Mouse (Mus musculus): ENCODE results near the gene Cox8b.

The Cox8b gene

DNA sequence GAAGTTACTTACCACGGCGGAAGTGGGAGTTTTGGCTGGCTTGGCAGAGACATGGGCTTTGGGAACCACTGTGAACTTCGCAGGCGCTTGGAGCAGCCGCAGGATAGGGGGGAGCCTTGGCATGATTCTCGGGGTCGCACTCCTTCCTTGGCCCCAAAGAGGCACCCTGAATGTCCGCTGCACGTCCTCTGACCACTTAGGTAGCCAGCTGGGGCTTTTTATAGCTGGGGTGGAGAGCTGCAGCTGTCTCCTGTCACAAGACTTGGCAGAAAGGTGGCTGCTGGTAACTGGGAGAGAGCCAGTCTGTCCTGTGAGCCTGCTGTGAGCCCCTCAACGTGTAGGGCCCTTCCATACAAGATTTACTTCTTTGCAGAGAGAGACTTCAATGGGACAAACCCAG is at the start of gene Cox8b:
Gene Cox8b (minus strand): TSS at position 227 of the 400 bp plus-strand sequence.
- no peak for DNase-seq (ENCODE audit: low read depth)

DNA sequence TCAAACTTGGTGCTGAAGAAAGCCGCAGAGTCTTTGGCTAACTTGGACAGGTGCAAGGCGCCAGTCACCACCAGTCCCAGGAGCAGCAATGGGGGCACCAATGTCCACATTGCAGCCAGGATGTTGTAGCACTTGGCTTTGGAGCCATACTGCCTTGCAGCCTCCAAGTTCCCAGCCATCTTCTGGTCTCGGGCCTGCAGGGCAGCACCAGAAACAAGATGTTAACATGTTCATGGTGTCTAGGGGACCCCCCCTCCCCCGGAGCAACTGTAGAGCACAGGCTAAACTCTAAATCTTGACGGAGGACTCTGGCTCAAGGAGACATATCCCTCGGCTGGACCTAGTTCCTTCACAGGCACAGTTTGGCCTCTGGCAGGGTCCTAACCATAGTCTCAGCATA is 49.0 kb upstream of the Cox8b start:
- DNase-seq (ENCODE audit: low read depth): no peak

DNA sequence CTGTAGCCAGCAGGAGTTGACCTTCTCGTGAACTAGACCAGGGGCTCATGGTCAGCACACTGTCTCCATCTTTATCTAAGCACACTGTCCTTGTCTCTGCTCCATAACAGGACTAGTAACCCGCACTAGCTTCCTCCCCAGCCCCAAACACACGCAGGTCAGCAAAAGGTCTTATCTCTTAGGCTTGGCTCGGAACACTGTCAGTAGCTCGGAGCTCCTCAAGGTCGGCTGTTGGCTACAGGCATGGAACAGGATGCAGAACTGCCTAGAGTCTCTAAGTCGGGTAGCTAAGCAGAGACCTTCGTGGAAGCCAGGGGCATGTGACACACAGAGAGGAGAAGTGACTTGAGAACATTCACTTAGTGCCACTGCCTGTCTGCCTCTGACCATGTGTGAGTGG is 47.9 kb upstream of the Cox8b start:
- DNase-seq (ENCODE audit: low read depth): no peak

DNA sequence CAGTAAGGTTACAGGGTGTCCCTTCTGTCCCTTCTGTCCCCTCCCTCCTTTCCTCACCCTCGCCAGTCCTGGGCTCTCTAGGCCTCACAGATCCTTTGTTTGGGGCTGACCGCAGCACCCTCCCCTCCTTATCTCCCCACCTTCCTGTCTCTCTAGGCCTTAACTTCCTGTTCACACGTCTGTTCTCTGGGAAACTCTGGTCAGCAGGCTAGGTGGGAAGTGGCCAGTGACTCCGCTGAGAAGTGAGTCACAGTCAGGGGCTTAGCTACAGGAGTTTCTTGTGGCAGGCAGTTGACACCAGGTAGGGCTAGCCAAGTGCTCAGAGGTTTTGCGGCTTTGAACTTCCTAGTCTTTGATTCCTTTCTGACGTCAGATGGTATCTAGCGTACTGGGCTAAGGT is 46.7 kb upstream of the Cox8b start:
- peak; percentile 81 for DNase-seq (ENCODE audit: low read depth)

DNA sequence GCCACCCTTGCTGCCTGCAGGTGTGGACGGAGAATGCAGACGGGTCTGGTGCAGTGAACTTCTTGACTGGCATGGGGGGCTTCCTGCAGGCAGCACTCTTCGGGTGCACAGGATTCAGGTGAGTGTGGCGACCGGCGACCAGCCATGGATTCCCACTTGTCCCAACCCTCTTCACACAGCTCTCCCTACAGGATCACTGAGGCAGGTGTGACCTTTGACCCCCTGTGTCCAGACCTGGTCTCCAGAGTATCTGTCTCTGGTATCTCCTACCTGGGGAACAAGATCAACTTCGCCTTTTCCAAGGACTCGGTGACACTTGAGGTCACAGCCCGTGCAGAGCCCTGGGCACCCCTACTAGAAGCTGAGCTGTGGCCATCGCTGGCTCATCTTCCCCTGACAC is 46.1 kb upstream of the Cox8b start:
- no peak for DNase-seq (ENCODE audit: low read depth)

DNA sequence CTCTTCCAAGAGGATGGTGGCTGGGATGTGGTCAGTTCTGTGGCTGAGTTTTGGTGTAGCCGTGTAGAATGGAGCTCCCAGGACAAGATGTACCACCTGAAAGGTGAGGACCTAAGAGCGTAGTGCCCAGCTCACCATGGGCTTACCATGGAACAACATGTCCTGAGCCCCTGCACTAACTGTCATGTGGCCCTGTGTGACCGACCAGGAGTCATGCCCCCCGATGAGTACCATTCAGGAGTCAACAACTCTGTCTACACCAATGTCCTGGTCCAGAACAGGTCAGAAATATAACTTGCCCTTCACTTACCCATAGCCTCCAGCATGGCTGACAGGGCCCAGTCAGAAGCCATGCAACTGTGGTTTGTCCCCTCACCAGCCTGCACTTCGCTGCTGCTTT is 45.0 kb upstream of the Cox8b start:
- no peak for DNase-seq (ENCODE audit: low read depth)

DNA sequence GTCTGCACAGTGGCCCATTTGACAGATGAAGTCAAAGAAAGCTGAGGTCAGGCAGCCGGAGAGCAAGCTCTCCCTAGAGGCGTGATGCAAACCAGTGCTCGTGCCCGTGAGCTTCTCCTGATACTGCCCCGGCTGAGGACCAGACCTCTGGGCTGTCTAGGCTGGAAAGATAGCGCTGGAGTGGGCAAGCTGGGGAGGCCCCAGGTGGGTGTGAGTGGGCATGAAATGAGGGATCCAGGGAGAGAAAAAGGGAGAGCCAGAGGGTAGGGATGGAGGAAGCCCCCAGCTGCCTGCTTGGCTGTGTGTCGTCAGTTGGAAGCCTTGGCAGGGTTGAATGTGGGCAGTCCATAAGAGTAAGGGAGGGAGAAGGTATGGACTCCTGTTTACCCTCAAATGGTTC is 44.0 kb upstream of the Cox8b start:
- no peak for DNase-seq (ENCODE audit: low read depth)

DNA sequence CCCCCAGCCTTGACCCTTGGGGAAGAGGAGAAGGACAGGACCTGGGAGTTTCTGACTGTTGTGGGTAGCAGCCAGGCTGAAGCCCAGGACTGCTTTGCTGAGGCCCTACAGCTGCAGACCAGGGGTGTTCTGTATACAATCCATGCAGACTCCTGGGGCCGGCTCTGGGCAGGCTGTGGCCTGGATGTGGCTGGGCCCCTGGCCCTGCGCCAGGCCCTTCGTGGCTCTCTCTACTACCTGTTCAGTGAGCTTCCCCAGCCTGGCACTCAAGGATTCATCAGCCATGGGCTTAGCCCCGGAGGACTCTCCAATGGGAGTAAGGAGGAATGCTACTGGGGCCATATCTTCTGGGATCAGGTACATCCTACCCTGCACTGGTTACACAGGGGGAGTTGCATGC is 43.1 kb upstream of the Cox8b start:
- DNase-seq (ENCODE audit: low read depth): no peak

DNA sequence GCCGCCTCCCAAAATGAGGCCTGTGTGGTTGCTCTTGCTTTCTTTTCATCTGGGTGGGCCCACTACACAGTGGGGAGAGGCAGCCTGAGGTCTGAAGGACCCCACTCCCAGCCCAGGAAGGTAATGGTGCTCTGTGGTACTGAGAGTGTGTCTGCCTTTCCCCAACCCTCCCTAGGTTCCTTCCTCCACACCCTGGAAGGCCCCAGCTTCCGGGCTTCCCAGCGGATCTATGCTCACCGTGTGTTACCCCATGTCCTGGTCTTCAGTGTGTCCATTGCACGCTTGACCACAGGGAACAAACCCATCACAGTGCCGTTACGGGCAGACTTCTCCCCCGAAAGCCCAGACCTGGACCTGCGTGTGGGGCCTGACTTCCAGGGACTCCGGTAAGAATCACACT is 42.6 kb upstream of the Cox8b start:
- peak; percentile 34 for DNase-seq (ENCODE audit: low read depth)

DNA sequence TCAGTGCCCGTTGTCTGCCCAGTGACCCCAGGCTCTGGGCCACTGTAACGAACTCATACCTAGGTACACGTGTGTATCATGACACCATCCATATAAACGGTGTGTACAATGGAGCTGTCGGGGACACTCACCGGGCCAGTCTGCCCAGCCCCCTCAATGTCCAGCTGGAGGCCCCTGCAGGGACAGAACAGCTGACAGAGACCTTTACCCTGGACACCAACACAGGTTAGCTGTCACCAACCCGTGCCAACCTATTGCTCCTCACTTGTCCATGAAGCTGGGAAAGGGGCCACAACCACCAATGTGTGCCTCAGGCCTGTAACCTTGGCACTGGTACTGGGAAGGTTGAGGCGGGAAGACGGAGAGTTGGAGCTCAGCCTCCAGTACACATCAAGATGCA is 42.1 kb upstream of the Cox8b start:
- DNase-seq (ENCODE audit: low read depth): peak; percentile 43

DNA sequence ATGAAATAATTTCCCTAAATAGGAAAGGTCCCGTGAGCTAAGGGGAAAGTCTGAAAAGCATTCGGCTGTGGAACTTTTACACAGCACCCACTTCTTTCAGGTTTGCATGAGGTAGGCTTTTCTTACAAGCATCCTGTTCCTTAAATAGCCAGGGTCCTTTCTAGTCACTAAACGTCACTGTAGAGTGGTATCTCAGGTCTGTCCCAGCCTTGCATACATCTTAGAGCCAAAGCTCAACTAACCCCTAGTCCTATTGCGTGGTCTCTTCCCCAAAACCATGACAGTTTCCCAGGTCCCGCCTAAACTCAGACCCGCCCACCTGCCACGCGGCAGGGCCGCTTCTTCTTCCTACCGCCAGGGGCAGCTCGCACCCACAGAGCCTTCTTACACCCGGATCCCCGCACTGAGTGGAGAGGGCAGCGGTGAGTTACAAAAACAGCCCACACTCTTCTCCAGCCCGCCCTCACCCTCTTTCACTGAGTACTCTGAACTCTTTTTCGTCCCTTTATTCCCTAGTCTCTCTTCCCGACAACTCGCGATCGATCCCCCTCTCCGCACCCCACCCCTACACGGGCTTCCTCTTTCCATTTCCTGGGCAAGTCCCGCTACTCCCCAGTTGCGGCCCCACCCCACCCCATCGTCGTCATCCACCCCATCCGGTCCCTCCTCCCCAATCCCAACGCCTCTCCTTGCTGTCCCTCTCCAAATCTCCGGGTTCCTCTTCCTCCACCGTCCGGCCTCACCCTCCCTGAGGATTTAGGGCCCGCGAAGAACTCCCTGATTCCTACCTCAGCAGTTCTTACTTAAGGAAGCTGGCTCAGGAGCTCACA is 41.2 kb upstream of the Cox8b start, which contains the start of gene Pgghg:
Gene Pgghg (plus strand): TSS at position 170 of the 830 bp plus-strand sequence.
- DNase-seq (ENCODE audit: low read depth): peak; percentile 93

DNA sequence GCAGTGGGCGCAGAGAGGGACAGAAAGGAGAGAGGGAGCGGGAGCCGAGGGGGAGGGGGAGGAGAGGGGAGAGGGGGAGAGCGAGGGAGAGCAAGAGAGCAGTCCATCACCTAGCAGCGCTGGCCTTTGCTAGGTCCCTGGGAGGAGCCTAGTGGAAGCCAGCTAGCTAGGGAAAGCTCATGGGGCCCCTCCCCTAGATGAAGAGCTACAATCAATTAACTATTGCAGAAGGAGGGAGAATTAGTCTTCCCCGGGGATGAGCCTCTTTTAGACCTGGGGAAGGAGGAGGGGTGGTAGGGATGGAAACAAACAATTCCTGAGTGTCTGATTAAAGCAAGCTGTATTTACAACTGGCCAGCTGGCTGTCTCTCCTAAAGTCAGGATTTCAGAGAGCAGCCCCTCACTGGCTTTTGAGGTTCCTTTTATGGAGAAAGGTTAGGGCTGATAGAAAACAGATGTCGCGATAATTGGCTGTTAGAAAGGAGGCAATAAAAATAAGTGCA is 39.5 kb upstream of the Cox8b start:
- no peak for DNase-seq (ENCODE audit: low read depth)

DNA sequence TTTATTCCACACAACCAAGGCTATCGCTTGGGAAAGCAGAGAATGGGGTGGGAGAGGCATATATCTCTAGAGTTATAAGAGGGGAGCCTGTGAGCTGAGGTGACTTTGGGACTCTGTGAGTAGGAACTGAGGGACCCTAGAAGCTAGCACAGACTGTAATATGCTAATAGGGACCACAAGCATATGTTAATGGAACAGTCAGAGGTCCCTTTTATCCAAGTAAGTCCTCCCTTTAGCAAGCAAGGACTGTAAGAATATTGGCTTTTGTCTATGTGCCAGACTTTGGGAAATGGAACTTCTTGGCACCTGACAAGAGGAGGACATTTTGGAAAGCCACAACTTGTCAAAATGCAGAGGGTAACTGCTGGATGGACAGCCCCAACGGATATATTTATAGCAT is 38.6 kb upstream of the Cox8b start:
- no peak for DNase-seq (ENCODE audit: low read depth)

DNA sequence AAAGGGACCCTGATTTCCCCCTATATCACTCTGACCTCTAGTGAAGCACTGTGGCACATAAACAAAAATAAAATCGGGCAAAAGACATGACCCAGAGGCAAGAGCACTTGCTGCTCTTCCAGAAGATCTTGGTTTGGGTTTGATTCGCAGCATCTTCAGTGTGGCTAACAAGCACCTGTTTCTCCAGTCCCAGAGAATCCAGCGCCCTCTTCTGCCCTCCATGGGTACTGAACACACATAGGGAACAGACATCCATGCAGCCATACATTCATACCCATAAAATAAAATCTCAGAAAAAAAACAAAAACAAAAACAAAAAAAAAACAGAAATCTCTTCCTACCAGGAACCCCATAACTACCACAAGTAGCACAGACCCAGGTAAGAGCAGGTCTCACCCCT is 38.2 kb upstream of the Cox8b start:
- DNase-seq (ENCODE audit: low read depth): peak; percentile 53

DNA sequence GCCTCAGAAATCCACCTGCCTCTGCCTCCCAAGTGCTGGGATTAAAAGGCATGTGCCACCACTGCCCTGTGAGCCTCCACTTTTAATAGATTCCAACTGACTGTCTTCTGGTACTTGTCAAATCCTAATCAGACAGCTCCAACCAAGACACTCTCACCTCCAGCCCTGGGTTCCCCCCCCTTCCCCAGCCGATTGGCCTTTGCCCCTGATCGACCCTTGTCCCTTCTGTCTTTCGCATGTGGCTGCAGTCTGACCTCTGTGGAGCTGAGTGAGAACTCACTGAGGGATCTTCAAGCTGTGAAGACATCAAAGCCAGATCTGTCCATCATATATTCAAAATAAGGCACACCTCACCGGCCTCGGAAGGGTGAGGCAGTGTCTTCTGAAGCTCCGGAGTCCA is 26.9 kb upstream of the Cox8b start:
- no peak for DNase-seq (ENCODE audit: low read depth)

DNA sequence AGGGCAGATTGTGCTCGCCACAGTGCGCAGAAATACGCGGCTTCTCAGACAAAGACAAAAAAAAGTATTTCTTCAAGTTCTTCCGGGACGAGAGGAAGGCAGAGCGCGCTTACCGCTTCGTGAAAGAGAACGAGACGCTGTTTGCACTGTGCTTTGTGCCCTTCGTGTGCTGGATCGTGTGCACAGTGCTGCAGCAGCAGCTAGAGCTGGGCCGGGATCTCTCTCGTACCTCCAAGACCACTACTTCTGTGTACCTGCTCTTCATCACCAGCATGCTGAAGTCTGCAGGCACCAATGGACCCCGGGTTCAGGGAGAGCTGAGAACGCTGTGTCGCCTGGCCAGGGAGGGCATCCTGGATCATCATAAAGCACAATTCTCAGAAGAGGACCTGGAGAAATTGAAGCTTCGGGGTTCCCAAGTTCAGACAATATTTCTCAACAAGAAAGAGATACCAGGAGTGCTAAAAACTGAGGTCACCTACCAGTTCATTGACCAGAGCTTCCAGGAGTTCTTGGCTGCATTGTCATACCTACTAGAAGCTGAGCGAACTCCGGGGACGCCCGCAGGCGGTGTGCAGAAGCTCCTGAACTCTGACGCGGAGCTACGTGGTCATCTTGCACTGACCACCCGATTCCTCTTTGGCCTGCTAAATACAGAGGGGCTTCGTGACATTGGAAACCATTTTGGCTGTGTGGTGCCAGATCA is 23.0 kb upstream of the Cox8b start:
- DNase-seq (ENCODE audit: low read depth): peak; percentile 32

DNA sequence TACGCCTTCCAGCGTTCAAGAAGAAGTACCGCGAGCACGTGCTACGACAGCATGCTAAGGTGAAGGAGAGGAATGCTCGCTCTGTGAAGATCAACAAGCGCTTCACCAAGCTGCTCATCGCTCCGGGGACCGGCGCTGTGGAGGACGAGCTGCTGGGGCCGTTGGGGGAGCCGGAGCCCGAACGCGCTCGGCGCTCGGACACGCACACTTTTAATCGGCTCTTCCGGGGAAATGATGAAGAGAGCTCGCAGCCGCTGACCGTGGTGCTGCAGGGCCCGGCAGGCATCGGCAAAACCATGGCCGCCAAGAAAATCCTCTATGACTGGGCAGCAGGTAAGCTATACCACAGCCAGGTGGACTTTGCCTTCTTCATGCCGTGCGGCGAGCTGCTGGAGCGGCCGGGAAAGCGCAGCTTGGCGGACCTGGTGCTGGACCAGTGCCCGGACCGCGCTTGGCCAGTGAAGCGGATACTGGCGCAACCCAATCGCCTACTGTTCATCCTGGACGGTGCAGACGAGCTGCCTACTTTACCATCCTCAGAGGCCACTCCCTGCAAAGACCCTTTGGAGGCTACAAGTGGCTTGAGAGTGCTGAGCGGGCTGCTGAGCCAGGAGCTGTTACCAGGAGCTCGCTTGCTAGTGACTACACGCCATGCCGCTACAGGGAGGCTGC is 22.3 kb upstream of the Cox8b start:
- DNase-seq (ENCODE audit: low read depth): peak; percentile 40

DNA sequence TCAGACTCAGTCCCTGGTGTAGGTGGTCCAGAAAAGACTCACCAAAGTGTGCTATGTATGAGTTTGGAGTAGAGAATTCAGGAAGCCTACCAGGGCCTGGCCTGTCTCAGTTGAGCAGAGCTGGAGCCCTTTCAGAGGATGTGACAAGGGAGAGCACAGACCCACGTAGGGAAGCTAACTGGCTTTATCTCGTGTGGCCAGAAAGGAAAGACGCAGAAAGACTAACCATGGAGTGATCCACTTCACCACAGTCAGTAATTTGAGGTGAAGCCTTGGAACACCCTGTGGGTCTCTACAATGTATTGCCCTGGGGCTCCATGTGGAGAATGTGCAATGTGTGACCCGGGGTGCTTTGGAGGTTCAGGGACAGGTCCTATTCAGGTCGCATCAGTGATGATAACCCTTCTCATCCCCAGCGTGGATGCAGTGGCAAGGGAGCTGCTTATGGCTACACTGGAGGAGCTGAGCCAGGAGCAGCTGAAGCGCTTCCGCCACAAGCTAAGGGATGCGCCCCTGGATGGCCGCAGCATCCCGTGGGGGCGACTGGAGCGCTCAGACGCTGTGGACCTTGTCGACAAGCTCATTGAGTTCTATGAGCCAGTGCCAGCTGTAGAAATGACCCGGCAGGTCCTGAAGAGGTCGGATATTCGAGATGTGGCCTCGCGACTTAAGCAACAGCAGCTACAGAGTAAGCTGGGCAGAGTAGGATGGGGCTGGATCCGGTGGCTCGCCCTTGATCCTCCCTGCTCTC is 21.2 kb upstream of the Cox8b start:
- DNase-seq (ENCODE audit: low read depth): no peak

DNA sequence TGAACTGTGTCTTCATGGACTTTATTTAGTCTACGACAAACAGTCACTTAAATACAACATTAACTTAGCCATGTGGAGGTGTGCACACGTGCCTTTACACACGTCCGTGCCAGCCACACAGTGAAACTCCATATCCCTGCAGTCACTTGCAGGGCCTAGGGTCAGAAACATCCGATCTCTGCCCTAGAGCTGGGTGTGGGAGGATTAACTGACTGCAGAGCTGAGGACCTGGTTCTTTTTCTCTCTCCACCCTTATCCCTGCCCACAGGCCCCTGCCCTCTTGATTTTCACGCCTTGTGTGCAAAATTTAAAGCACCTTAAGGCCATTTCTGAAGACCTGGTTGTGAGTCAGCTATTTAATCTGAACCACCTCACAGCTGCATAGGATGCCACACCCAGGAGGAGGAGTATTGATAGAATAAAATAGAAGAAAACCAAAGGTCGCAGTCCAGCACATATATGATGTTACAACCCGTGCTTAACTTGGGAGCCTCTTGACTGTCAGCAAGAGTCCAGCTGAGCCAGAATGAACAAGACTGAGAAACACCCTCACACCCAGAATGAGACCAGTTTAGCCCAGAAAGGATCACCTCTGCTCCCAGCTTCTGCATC is 20.3 kb upstream of the Cox8b start, which contains the start of gene Nlrp6:
Gene Nlrp6 (plus strand): TSS at position 485 of the 612 bp plus-strand sequence.
- no peak for DNase-seq (ENCODE audit: low read depth)

DNA sequence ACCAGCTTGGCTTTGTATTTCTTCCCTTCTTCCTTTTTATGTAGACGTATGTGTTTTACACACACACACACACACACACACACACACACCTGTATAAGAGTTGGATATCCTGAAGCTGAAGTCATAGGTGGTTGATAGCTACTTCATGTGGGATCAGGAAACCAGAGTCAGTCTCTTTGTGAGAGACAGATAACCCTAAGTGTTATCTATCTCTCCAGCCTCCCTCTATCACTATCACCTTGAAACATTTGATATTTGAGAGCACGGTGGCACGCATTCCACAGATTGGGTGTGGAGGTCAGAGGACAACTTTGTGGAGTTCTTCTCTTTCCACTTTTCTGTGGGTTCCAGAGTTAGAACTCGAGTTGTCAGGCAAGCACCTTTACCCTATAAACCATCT is 19.7 kb upstream of the Cox8b start:
- no peak for DNase-seq (ENCODE audit: low read depth)

DNA sequence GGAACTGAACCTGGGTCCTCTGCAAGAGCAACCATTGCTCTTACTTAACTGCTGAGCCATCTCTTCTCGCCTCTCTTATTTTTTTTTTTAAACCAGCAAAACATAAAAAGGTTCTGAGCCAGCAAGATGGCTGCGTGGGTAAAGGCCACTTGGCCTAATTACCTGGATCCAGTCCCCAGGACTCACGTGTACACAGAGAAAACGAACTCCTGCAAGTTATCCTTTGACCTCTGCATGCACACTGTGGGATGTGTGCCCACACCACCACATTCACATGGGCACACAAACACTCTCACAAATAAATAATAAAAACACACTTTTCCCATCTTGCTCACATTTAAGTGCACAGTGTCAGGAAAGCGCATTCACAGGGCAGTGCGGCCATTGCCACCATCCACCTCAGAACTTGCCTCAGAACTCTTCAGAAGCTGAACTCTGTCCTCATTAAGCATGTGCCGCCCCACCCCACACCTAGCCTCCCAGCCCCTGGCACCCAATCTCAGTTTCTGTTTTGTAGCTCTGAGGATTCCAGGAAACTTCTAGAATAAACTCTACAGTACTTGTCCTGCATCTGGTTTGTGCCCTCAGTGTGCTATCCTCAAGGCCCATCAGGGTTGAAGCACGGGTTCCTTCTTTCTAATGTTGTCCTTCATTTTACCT is 13.9 kb upstream of the Cox8b start:
- DNase-seq (ENCODE audit: low read depth): no peak
